Mouse (Mus musculus) myocyte (in vitro differentiated cells): Measurements from ENCODE around the gene Tnks1bp1. TPM values are rescaled to one million over a fixed set of nuclear protein-coding genes. Genes with fewer than 3 reads are reported as not detected.

Source experiments
- H3K27me3 ChIP-seq: one replicate; pipeline ENCODE4 v1.6.1; 2011; ENCODE audit not compliant: control insufficient read depth, insufficient read depth, insufficient read length
- H3K36me3 ChIP-seq: one replicate; pipeline ENCODE4 v1.6.1; 2011; ENCODE audit not compliant: control insufficient read depth, insufficient read depth
- H3K4me2 ChIP-seq: one replicate; pipeline ENCODE4 v1.6.1; 2011; ENCODE audit warnings: low read depth, control low read depth
- H3K4me3 ChIP-seq: one replicate; pipeline ENCODE4 v1.5.1; 2011; ENCODE audit warnings: mild to moderate bottlenecking, control low read depth, moderate library complexity
- H3K79me2 ChIP-seq: one replicate; pipeline ENCODE4 v1.6.1; 2011; ENCODE audit not compliant: control insufficient read depth, insufficient read depth
- H3ac ChIP-seq: one replicate; pipeline ENCODE4 v1.6.1; 2011; ENCODE audit not compliant: control insufficient read depth, insufficient read length
- CEBPB ChIP-seq: IDR thresholded peaks from 2 replicates; pipeline ENCODE4 v1.6.1; 2011; ENCODE audit warnings: mild to moderate bottlenecking, moderate library complexity; ENCODE audit not compliant: poor library complexity, insufficient read depth, severe bottlenecking
- E2F4 ChIP-seq: IDR thresholded peaks from one replicate; pipeline ENCODE4 v1.6.1; 2011; ENCODE audit warnings: mild to moderate bottlenecking, control low read depth, moderate library complexity; ENCODE audit not compliant: insufficient read depth
- MAX ChIP-seq: IDR thresholded peaks from one replicate; pipeline ENCODE4 v1.6.1; 2011; ENCODE audit warnings: low read depth, mild to moderate bottlenecking, control low read depth
- MYOD1 ChIP-seq, 3 experiments: IDR thresholded peaks; one replicate each; pipeline ENCODE4 v1.6.1; 2011; ENCODE audit warnings: control low read depth in 2 of 3, low read depth in 2 of 3, mild to moderate bottlenecking in 2 of 3, moderate library complexity in 1 of 3; ENCODE audit not compliant: insufficient read length in 2 of 3, control insufficient read depth in 1 of 3
- MYOG ChIP-seq, 3 experiments: IDR thresholded peaks; one replicate each; pipeline ENCODE4 v1.6.1; 2011; ENCODE audit warnings: control low read depth in 2 of 3, low read depth in 2 of 3, mild to moderate bottlenecking in 2 of 3; ENCODE audit not compliant: insufficient read length in 2 of 3, control insufficient read depth in 1 of 3, insufficient read depth in 1 of 3
- POLR2A ChIP-seq: IDR thresholded peaks from one replicate; pipeline ENCODE4 v1.6.1; 2011; ENCODE audit warnings: low read depth, mild to moderate bottlenecking, control low read depth, moderate library complexity; ENCODE audit not compliant: insufficient read length
- POLR2AphosphoS2 ChIP-seq: IDR thresholded peaks from one replicate; pipeline ENCODE4 v1.6.1; 2011; ENCODE audit warnings: low read depth, control low read depth; ENCODE audit not compliant: insufficient read length
- REST ChIP-seq: IDR thresholded peaks from one replicate; pipeline ENCODE4 v1.6.1; 2011; ENCODE audit warnings: mild to moderate bottlenecking, control low read depth, moderate library complexity; ENCODE audit not compliant: insufficient read depth, insufficient read length
- SRF ChIP-seq: IDR thresholded peaks from one replicate; pipeline ENCODE4 v1.6.1; 2011; ENCODE audit warnings: low read depth; ENCODE audit not compliant: control insufficient read depth, insufficient read length
- TCF12 ChIP-seq: IDR thresholded peaks from one replicate; pipeline ENCODE4 v1.6.1; 2011; ENCODE audit warnings: mild to moderate bottlenecking, control low read depth; ENCODE audit not compliant: poor library complexity, insufficient read depth, severe bottlenecking
- TCF3 ChIP-seq: IDR thresholded peaks from one replicate; pipeline ENCODE4 v1.6.1; 2011; ENCODE audit warnings: low read depth, control low read depth; ENCODE audit not compliant: insufficient read length
- USF1 ChIP-seq: IDR thresholded peaks from one replicate; pipeline ENCODE4 v1.6.1; 2011; ENCODE audit warnings: low read depth, mild to moderate bottlenecking, control low read depth, moderate library complexity
- polyA plus RNA-seq: library from polyadenylated mRNA; unstranded; fragments of >200 nt; fragmentation: generic; extraction: Trizol; gene quantifications from one replicate; pipeline ENCODE4 v1.2.1, GENCODE M21; 2012; ENCODE audit warnings: missing spikeins

Gene Tnks1bp1
- polyA plus RNA-seq, 1 experiment: 84.0 TPM

DNA sequence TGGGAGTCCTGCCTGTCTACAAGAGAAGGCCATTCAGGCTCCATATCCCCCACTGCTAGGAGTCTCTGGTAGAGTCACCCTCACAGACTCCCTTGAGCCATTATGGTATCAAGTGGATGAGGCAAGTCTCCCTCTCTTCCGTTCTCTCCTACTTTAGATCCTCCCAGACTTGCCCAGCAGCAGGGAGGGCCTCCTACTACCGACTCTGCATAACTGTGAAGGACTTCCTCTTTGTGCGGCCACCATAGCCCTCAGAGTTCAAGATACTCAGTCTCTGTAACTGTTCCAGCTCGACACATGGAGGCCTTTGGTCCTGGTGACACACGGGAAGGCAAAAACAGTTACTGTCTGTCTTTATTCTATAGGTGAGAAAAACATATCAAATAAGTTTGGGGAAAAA, 20.5 kb upstream of the Tnks1bp1 start:
- peaks cover 21% of the 10 kb centered on the region for H3K27me3 ChIP-seq
- H3K36me3 ChIP-seq: no peaks in the 10 kb centered on the region
- H3ac ChIP-seq: no peak overlapping the region
- no peak for TF ChIP-seq MYOG (IDR thresholded peaks at IDR 0.05; ENCODE audit: control insufficient read depth in 1 of 3, insufficient read depth in 1 of 3, insufficient read length in 2 of 3, low read depth in 2 of 3)
- H3K79me2 ChIP-seq: no peaks in the 10 kb centered on the region
- H3K4me2 ChIP-seq: no peak overlapping the region
- H3K4me3 ChIP-seq: no peak overlapping the region

DNA sequence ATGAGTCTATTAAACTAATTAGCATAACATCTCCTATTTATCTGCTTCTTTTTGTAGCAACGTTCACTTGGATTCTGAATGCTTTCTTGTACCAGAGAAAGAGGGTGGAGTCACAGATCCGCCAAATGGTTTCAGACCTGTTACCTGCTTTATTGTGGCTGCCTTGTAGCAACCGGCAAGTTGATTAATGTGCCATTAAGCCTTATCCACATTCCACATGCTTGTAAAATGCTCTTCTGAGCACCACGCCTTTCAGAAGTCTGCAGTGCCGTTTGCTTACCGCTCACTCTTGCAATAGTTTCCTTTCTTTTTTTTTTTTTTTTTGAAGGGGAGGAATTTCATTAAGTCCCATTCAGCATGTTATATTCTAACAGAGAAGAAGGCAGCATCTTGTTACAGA, 17.9 kb upstream of the Tnks1bp1 start:
- H3ac ChIP-seq: no peak overlapping the region
- no peak for TF ChIP-seq SRF
- TF ChIP-seq MAX: no peak
- TF ChIP-seq E2F4: no peak
- no peak for TF ChIP-seq USF1
- no peak for TF ChIP-seq CEBPB
- no peak for TF ChIP-seq MYOG (IDR thresholded peaks at IDR 0.05; ENCODE audit: control insufficient read depth in 1 of 3, insufficient read depth in 1 of 3, insufficient read length in 2 of 3, low read depth in 2 of 3)
- no peak overlapping the region for H3K4me2 ChIP-seq
- H3K79me2 ChIP-seq: no peaks in the 10 kb centered on the region
- no peaks in the 10 kb centered on the region for H3K36me3 ChIP-seq
- no peaks in the 10 kb centered on the region for H3K27me3 ChIP-seq
- no peak overlapping the region for H3K4me3 ChIP-seq

DNA sequence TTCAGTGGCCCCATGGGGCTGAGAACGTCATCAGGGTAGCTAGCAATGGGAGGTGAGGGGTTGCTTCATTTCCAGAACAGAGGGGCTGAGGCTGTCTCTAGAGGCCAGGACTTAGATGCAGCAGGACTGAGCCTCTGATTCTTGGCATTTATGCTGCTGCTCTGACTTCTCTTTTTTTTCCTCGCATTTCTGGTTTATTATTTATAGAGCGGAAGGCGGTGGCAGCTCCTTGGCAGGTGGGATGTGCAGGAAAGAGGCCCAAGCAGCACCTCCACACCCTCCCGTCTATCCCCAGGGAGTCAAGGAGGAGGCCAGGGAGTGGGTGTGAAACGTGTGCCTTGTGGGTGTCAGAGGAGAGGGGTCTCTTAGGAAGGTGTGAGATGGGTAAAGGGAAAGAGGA, 16.8 kb upstream of the Tnks1bp1 start:
- H3K27me3 ChIP-seq: no peaks in the 10 kb centered on the region

DNA sequence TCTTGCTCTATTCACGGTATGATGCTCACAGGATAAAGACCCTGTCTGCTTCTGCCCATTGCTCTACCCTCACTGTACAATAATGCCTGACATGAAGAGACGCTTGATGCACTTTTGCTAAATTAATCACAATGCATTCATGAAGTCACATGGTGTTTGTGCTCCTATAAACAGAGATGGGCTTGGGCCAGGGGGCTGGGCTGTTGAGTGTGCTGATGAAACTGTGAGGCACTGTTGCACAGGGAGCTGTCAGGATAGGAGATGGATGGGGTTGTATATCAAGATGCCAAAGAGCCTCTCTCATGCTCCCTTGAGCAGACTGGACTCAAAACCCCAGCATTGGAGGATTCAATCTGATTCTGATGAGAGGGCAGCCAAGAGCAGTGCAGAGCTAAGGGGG, 14.7 kb upstream of the Tnks1bp1 start:
- H3K36me3 ChIP-seq: no peaks in the 10 kb centered on the region
- peak overlapping the region; percentile 58 for H3K4me2 ChIP-seq
- no peak for TF ChIP-seq E2F4
- no peak for TF ChIP-seq POLR2AphosphoS2
- no peak for TF ChIP-seq SRF
- TF ChIP-seq USF1: peak; percentile 31
- peak; percentile 63 for TF ChIP-seq MAX
- TF ChIP-seq REST: no peak
- TF ChIP-seq CEBPB: peak; percentile 41; the same call in 1 of the 2 replicates
- H3K27me3 ChIP-seq: no peaks in the 10 kb centered on the region
- peak overlapping the region; percentile 23 for H3K4me3 ChIP-seq
- no peak overlapping the region for H3ac ChIP-seq
- H3K79me2 ChIP-seq: peaks cover 11% of the 10 kb centered on the region

More for the DNA sequence above, 16.8 kb upstream of the Tnks1bp1 start:
- no peak overlapping the region for H3K4me2 ChIP-seq
- no peaks in the 10 kb centered on the region for H3K79me2 ChIP-seq
- H3ac ChIP-seq: no peak overlapping the region
- no peak overlapping the region for H3K4me3 ChIP-seq
- TF ChIP-seq MYOD1 (IDR thresholded peaks at IDR 0.05; ENCODE audit: control insufficient read depth in 1 of 3, insufficient read length in 2 of 3, low read depth in 2 of 3) (no peak), CEBPB (no peak), REST (no peak), E2F4 (no peak), TCF12 (no peak), MAX (no peak), POLR2A (no peak)
- no peaks in the 10 kb centered on the region for H3K36me3 ChIP-seq

DNA sequence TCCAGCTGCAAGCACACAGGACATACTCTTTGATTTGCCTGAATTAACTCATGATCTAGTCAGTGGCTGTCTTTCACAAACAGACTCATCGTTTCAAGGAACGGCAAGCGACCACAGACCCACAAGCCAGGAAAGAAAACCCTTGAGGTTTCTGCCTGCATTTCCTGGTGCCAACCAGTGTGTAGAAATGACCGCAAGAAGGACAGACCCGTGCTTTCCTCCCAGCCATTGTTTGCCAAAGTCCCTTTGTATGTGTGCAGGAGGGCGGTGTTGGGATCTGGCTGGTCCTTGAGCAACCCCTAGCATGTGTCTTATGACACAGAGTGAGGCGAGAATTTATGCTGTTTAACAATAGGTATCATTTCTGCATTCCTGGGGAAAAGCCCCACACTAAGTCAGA, 13.7 kb upstream of the Tnks1bp1 start:
- Histone ChIP-seq H3K36me3 (no peaks in the 10 kb centered on the region), H3K4me2 (peak overlapping the region; percentile 36), H3K27me3 (no peaks in the 10 kb centered on the region), H3ac (no peak overlapping the region), H3K4me3 (peak overlapping the region; percentile 23), H3K79me2 (peaks cover 19% of the 10 kb centered on the region)
- no peak for TF ChIP-seq TCF3
- TF ChIP-seq SRF: no peak
- no peak for TF ChIP-seq E2F4
- TF ChIP-seq MYOG (IDR thresholded peaks at IDR 0.05; ENCODE audit: control insufficient read depth in 1 of 3, insufficient read depth in 1 of 3, insufficient read length in 2 of 3, low read depth in 2 of 3): no peak
- TF ChIP-seq POLR2A: no peak
- TF ChIP-seq USF1: no peak
- no peak for TF ChIP-seq MAX
- TF ChIP-seq TCF12: no peak
- no peak for TF ChIP-seq POLR2AphosphoS2
- TF ChIP-seq MYOD1 (IDR thresholded peaks at IDR 0.05; ENCODE audit: control insufficient read depth in 1 of 3, insufficient read length in 2 of 3, low read depth in 2 of 3): no peak
- TF ChIP-seq REST: no peak
- no peak for TF ChIP-seq CEBPB
